Mouse (Mus musculus) hindbrain, embryonic 13.5 days (tissue): ENCODE measurements around the gene Gpr62. TPM values are rescaled to one million over a fixed set of nuclear protein-coding genes. Genes with fewer than 3 reads are reported as not detected.

Experiments used
- ATAC-seq: fragments of 200-750 bp; cut with Nextera tagmentation; 2 replicates; pipeline ENCODE4 v1.8.0; 2017; ENCODE audit warnings: moderate TSS enrichment; ENCODE audit not compliant: low FRiP score
- H3K27ac ChIP-seq: fragments of 300-500 bp; sonication (generic); 2 replicates; pipeline ENCODE4 v1.5.1; 2015; ENCODE audit warnings: inconsistent platforms, mild to moderate bottlenecking, moderate library complexity
- H3K27me3 ChIP-seq: fragments of 300-500 bp; sonication (generic); 2 replicates; pipeline ENCODE4 v1.6.1; 2015; ENCODE audit warnings: mild to moderate bottlenecking, inconsistent platforms
- H3K36me3 ChIP-seq: fragments of 300-500 bp; sonication (generic); 2 replicates; pipeline ENCODE4 v1.6.1; 2015; ENCODE audit warnings: mild to moderate bottlenecking, inconsistent platforms
- H3K4me1 ChIP-seq: fragments of 300-500 bp; sonication (generic); replicated peaks from 2 replicates; pipeline ENCODE4 v1.6.1; 2015; ENCODE audit warnings: inconsistent platforms
- H3K4me2 ChIP-seq: fragments of 300-500 bp; sonication (generic); 2 replicates; pipeline ENCODE4 v1.6.1; 2015; ENCODE audit warnings: inconsistent platforms, mild to moderate bottlenecking, moderate library complexity
- H3K4me3 ChIP-seq: fragments of 300-500 bp; sonication (generic); 2 replicates; pipeline ENCODE4 v1.5.1; 2015; ENCODE audit warnings: mild to moderate bottlenecking, inconsistent platforms
- H3K9ac ChIP-seq: fragments of 300-500 bp; sonication (generic); 2 replicates; pipeline ENCODE4 v1.6.1; 2015; ENCODE audit warnings: mild to moderate bottlenecking, inconsistent platforms
- H3K9me3 ChIP-seq: fragments of 300-500 bp; sonication (generic); 2 replicates; pipeline ENCODE4 v1.6.1; 2016; ENCODE audit warnings: inconsistent platforms
- WGBS: fragments of 180-500 bp; shearing (Covaris S2); methylation state at CpG from one replicate; pipeline ENCODE4 v1.1.7; 2015; 5-methylcytosine and 5-hydroxymethylcytosine counted together
- polyA plus RNA-seq: library from polyadenylated mRNA; unstranded; fragments of >200 nt; fragmentation: Nextera tagmentation; extraction: Ambion mirVana; gene quantifications from 2 replicates; pipeline ENCODE4 v1.2.1, GENCODE M21; 2015

Gpr62 gene
- polyA plus RNA-seq, 1 experiment from 2014 or later, result 0.68 TPM

GRCm38 (mm10) chr9:106482578-106483115, 16.9 kb upstream of the Gpr62 start:
- Histone ChIP-seq H3K4me3 (no peak overlapping the region), H3K9me3 (no peaks in the 10 kb centered on the region), H3K4me2 (no peak overlapping the region), H3K27ac (no peak overlapping the region), H3K4me1 (peaks cover 13% of the 10 kb centered on the region), H3K9ac (no peak overlapping the region), H3K27me3 (no peaks in the 10 kb centered on the region), H3K36me3 (peaks cover 66% of the 10 kb centered on the region)
- 88% methylated on average over 17 of the region's 17 CpGs for WGBS
- no peak for ATAC-seq

GRCm38 (mm10) chr9:106481676-106482075, 15.9 kb upstream of the Gpr62 start:
- H3K4me3 ChIP-seq, result no peak overlapping the region
- peaks cover 66% of the 10 kb centered on the region for H3K36me3 ChIP-seq
- H3K27me3 ChIP-seq, result no peaks in the 10 kb centered on the region
- H3K9me3 ChIP-seq, result no peaks in the 10 kb centered on the region
- no peak overlapping the region for H3K9ac ChIP-seq
- H3K4me1 ChIP-seq, result peaks cover 16% of the 10 kb centered on the region
- H3K27ac ChIP-seq, result no peak overlapping the region
- H3K4me2 ChIP-seq, result no peak overlapping the region
- WGBS, result 96% methylated on average over 13 of the region's 13 CpGs
- no peak for ATAC-seq

- Histone ChIP-seq H3K9me3 (no peaks in the 10 kb centered on the region), H3K27ac (no peak overlapping the region), H3K36me3 (peaks cover 62% of the 10 kb centered on the region), H3K4me2 (no peak overlapping the region), H3K9ac (no peak overlapping the region), H3K27me3 (no peaks in the 10 kb centered on the region), H3K4me3 (no peak overlapping the region), H3K4me1 (peaks cover 22% of the 10 kb centered on the region)
- ATAC-seq, result no peak
- WGBS, result 91% methylated on average over 15 of the region's 15 CpGs
Measured at GRCm38 (mm10) chr9:106481075-106481474, 15.3 kb upstream of the Gpr62 start.

GRCm38 (mm10) chr9:106480541-106480940, 14.8 kb upstream of the Gpr62 start:
- Histone ChIP-seq H3K4me1 (peaks cover 23% of the 10 kb centered on the region), H3K4me3 (no peak overlapping the region), H3K27me3 (no peaks in the 10 kb centered on the region), H3K27ac (no peak overlapping the region), H3K36me3 (peaks cover 56% of the 10 kb centered on the region), H3K9me3 (no peaks in the 10 kb centered on the region), H3K9ac (no peak overlapping the region), H3K4me2 (no peak overlapping the region)
- WGBS, result 90% methylated on average over 7 of the region's 7 CpGs
- no peak for ATAC-seq

- peaks cover 37% of the 10 kb centered on the region for H3K4me1 ChIP-seq
- H3K27me3 ChIP-seq, result 0 out of 2 replicates have a peak, but pooled peaks cover 3% of the 10 kb centered on the region
- ATAC-seq, result no peak
- H3K4me2 ChIP-seq, result peak overlapping the region; percentile 92
- peak overlapping the region; percentile 77 for H3K9ac ChIP-seq
- H3K27ac ChIP-seq, result no peak overlapping the region
- H3K9me3 ChIP-seq, result no peaks in the 10 kb centered on the region
- H3K36me3 ChIP-seq, result peaks cover 32% of the 10 kb centered on the region
- peak overlapping the region; percentile 71 for H3K4me3 ChIP-seq
- 86% methylated on average over 9 of the region's 9 CpGs for WGBS
Measured at GRCm38 (mm10) chr9:106478101-106478500, 12.4 kb upstream of the Gpr62 start.

- 5% methylated on average over 16 of the region's 16 CpGs for WGBS
- Histone ChIP-seq H3K9me3 (no peaks in the 10 kb centered on the region), H3K4me2 (peak overlapping the region; percentile 92), H3K27me3 (0 out of 2 replicates have a peak, but pooled peaks cover 3% of the 10 kb centered on the region), H3K9ac (peak overlapping the region; percentile 77), H3K4me3 (peak overlapping the region; percentile 71), H3K27ac (no peak overlapping the region), H3K4me1 (peaks cover 37% of the 10 kb centered on the region), H3K36me3 (peaks cover 27% of the 10 kb centered on the region)
- ATAC-seq, result no peak
Measured at GRCm38 (mm10) chr9:106477649-106478048, 11.9 kb upstream of the Gpr62 start.

- peaks cover 41% of the 10 kb centered on the region for H3K4me1 ChIP-seq
- peak within 1 kb of the TSS; percentile 71 for H3K4me3 ChIP-seq
- H3K36me3 ChIP-seq, result peaks cover 23% of the 10 kb centered on the region
- H3K9me3 ChIP-seq, result no peaks in the 10 kb centered on the region
- H3K4me2 ChIP-seq, result peak within 1 kb of the TSS; percentile 92
- peak within 1 kb of the TSS; percentile 77 for H3K9ac ChIP-seq
- under 1% methylated on average over 41 of the region's 41 CpGs for WGBS
- ATAC-seq, result peak; percentile 98
- 0 out of 2 replicates have a peak, but pooled peaks cover 3% of the 10 kb centered on the region for H3K27me3 ChIP-seq
- H3K27ac ChIP-seq, result peak within 1 kb of the TSS; percentile 18; the same call in 1 of the 2 replicates
Measured at GRCm38 (mm10) chr9:106476924-106477484, 11.3 kb upstream of the Gpr62 start, which contains the start of gene Parp3. Gene Parp3, minus strand, starts transcription at chr9:106476949.

- 40% methylated on average over 16 of the region's 16 CpGs for WGBS
- no peak overlapping the region for H3K4me3 ChIP-seq
- 0 out of 2 replicates have a peak, but pooled peaks cover 3% of the 10 kb centered on the region for H3K27me3 ChIP-seq
- peak overlapping the region; percentile 18; the same call in 1 of the 2 replicates for H3K27ac ChIP-seq
- ATAC-seq, result no peak; the same call in 1 of the 2 replicates
- peak overlapping the region; percentile 39 for H3K9ac ChIP-seq
- peak overlapping the region; percentile 37 for H3K4me2 ChIP-seq
- no peaks in the 10 kb centered on the region for H3K9me3 ChIP-seq
- H3K4me1 ChIP-seq, result peaks cover 46% of the 10 kb centered on the region
- H3K36me3 ChIP-seq, result peaks cover 15% of the 10 kb centered on the region
Measured at GRCm38 (mm10) chr9:106476002-106476923, 10.5 kb upstream of the Gpr62 start.

- 92% methylated on average over 10 of the region's 10 CpGs for WGBS
- Histone ChIP-seq H3K9ac (peak within 1 kb of the TSS; percentile 39), H3K27ac (peak within 1 kb of the TSS; percentile 18; the same call in 1 of the 2 replicates), H3K9me3 (no peaks in the 10 kb centered on the region), H3K36me3 (peaks cover 9% of the 10 kb centered on the region), H3K27me3 (0 out of 2 replicates have a peak, but pooled peaks cover 3% of the 10 kb centered on the region), H3K4me1 (peaks cover 46% of the 10 kb centered on the region), H3K4me3 (no peak within 1 kb of the TSS), H3K4me2 (peak within 1 kb of the TSS; percentile 37)
- no peak for ATAC-seq
Measured at GRCm38 (mm10) chr9:106475663-106476001, 9.9 kb upstream of the Gpr62 start, which contains the start of gene Rrp9. Gene Rrp9, plus strand, starts transcription at chr9:106475963.

GRCm38 (mm10) chr9:106475046-106475445, 9.3 kb upstream of the Gpr62 start:
- no peak for ATAC-seq
- no peaks in the 10 kb centered on the region for H3K9me3 ChIP-seq
- H3K9ac ChIP-seq, result no peak overlapping the region
- no peak overlapping the region for H3K4me2 ChIP-seq
- 0 out of 2 replicates have a peak, but pooled peaks cover 3% of the 10 kb centered on the region for H3K36me3 ChIP-seq
- H3K4me3 ChIP-seq, result no peak overlapping the region
- 67% methylated on average over 7 of the region's 7 CpGs for WGBS
- H3K4me1 ChIP-seq, result peaks cover 46% of the 10 kb centered on the region
- no peak overlapping the region for H3K27ac ChIP-seq
- 0 out of 2 replicates have a peak, but pooled peaks cover 3% of the 10 kb centered on the region for H3K27me3 ChIP-seq

- WGBS, result 6% methylated on average over 6 of the region's 6 CpGs
- Histone ChIP-seq H3K4me1 (peaks cover 46% of the 10 kb centered on the region), H3K27me3 (0 out of 2 replicates have a peak, but pooled peaks cover 3% of the 10 kb centered on the region), H3K4me2 (peak overlapping the region; percentile 19; the same call in 1 of the 2 replicates), H3K36me3 (no peaks in the 10 kb centered on the region), H3K27ac (no peak overlapping the region), H3K9me3 (no peaks in the 10 kb centered on the region), H3K9ac (no peak overlapping the region; the same call in 1 of the 2 replicates), H3K4me3 (no peak overlapping the region)
- ATAC-seq, result no peak
Measured at GRCm38 (mm10) chr9:106474456-106474855, 8.7 kb upstream of the Gpr62 start.

GRCm38 (mm10) chr9:106473753-106474105, 8.0 kb upstream of the Gpr62 start:
- Histone ChIP-seq H3K4me2 (no peak overlapping the region), H3K4me3 (no peak overlapping the region), H3K9me3 (no peaks in the 10 kb centered on the region), H3K4me1 (peaks cover 44% of the 10 kb centered on the region), H3K36me3 (no peaks in the 10 kb centered on the region), H3K27ac (no peak overlapping the region), H3K9ac (peak overlapping the region; percentile 13; the same call in 1 of the 2 replicates), H3K27me3 (0 out of 2 replicates have a peak, but pooled peaks cover 3% of the 10 kb centered on the region)
- ATAC-seq, result no peak
- WGBS, result 87% methylated on average over 5 of the region's 5 CpGs
